Mouse (Mus musculus) cerebellum, adult 8-10 months (tissue): ENCODE data around the gene Ttc7.

Experiments
- DNase-seq: peaks from one replicate; pipeline ENCODE4 v3.0.0; 2022

Gene Ttc7

DNA sequence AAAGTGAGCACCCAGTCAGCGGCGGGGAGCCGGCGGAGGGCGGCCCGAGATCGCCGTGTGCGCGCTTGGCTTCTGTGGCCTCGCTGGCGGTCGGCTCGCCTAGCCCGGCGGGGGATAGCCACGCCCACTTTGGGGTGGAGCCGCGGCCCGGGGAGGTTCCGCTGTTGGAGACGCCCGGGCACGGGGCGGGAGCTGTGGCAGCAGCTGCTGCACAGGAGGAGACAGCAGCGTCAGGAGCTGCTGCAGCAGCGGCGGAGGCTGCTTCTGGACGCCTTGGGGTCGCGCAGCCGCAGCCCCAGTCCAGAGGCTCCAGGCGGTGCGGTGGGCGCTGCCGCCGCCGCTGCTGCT is at the start of gene Ttc7:
Ttc7 (plus strand) TSS at position 181 of the 348 bp plus-strand sequence.
- peak; percentile 85 for DNase-seq

DNA sequence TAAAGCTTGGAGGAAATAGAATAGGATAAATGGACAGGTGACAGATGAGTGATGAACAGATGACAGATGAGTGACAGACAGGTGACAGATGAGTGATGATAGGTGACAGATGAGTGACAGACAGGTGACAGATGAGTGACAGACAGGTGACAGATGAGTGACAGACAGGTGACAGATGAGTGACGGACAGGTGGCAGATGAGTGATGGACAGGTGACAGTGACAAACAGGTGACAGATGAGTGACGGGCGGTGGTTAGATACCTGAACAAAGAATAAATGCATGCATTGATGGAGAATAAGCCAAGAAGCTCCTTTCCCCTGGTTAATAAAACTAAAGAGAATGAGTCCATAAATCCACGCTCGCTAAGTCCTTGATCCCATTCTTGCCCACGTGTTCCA is 47.7 kb upstream of the Ttc7 start:
- no peak for DNase-seq

GRCm38 (mm10) chr17:87236725-87237650 is 45.7 kb upstream of the Ttc7 start:
- DNase-seq: no peak

DNA sequence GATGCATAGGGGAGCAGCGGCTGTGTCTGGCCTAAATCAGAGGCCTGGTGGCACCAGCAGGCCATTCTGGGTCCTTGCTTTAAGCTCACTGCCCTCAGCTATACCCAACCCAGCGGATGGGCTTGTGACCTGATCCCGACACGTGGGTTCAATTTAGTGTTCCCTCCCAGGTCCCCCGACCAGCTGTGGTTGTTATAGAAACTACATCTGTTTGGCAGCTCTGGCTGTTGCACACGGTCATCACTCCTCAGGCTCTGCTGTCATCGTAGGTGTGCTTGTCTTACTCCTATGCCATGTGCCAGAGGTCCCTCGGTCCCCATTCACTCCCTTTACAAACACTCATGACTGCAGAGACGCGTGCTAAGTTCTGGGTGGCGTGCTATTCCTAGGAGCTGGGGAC is 44.9 kb upstream of the Ttc7 start:
- DNase-seq: no peak

DNA sequence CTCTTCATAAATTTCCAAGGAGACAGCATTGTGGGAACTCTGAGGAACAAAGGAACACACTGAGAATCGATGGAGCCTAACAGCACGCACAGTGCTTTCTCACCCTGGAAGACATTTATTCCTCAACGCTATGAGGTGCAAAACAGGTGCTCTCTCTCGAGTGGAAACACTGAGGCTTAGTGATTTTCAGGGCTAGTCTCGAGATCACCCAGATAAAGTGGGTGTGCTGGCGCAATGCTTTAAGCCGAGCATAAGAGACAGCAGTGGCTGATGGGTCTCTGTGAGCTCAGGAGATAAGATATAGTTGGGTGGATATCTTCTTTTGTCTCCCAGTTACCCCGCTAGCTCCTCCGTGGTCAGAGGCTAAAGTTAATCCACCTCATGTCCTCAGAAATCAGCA is 36.6 kb upstream of the Ttc7 start:
- DNase-seq: no peak

DNA sequence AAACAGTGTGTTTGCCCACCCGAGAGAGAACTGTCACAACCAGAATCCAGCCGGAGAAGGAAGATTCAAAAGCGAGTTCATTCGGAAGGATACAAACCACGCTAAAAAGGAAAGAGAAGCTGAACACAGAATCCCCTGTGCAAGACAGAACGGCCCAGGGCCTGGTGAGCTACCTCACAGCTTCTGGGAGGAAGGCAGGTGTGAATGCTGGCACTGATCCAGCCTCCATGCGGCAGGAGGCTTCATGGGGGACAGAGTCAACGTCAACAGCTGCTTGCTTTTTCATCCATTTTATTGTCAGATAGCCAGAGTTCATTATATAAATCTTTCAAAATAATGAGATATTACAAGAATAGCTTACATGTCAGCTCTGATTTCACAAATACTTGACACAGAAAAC is 28.3 kb upstream of the Ttc7 start:
- DNase-seq: no peak

DNA sequence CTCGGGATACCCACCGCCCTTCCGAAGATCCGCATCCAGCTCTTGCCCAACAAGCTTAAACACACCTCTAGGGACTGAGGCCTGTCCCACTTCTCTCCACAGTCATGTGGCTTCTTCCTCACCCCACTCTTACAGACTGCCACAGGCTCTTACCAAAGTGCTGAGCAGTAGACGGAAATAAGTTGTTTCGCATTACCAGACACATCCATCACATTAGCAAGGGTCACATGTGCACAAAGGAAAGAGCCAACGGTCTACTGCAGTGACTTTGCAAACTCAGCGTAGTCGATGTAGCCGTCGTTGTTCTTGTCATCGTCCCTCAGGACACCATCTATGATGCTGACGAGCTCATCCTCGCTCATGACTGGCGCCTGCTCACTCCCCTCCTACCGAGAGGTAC is 27.0 kb upstream of the Ttc7 start:
- DNase-seq: no peak

DNA sequence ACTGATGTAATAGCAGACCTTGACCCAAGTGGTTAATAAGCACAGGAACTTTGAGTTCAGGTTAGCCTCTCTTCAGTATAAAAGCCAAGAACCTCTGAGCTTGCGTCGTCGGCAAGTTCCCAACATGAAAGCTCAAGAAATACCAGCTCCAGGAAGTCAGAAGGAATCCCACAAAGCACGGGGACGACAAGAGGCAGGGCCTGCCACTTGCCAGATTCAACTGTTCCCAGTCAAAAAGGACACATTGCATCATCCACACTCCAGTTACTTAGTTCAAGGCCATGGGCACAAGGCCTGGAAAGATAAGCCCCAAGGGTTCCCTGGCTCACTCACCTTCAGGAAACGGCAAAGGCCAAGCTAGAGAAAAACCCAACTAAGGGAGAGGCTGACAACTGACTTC is 19.3 kb upstream of the Ttc7 start:
- DNase-seq: no peak

DNA sequence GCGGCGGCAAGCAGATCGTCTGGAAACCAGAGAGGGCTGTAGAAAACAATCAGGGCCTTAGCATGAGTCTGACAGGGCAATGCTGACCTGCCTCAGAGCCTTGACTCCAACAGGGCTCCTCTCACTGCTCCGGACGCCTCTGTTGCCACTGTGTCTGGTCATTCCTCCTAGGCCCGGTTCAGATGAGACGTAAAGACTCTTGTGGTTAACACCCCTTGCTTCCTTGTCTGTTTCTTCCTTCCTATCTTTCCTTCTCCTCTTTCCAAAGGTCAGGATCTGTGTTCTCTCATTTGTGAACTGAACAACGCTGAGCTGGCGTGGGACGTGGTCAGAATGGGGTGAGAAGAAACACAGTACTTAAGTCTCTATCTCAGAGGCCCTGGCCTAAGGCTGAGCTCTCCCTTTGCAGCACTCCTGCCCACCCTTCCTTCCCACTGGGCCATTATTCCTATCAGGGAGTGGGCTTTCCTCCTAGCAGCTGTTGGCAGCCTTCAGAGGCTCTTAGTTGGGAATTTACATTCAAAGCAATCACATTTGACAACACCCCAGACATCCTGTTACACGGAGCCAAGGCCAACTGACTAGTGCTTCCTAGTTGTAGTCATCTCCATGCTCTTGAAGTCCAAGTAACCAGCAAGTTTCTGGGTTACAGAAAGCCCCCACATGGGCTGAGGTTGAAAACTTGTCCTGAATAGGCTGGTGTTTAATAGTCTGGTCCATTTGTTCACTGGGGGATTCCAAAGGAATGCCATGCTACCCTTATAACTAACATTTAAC is 18.4 kb upstream of the Ttc7 start:
- no peak for DNase-seq

- no peak for DNase-seq
These were observed 17.5 kb upstream of the Ttc7 start for GRCm38 (mm10) chr17:87264927-87265791.

DNA sequence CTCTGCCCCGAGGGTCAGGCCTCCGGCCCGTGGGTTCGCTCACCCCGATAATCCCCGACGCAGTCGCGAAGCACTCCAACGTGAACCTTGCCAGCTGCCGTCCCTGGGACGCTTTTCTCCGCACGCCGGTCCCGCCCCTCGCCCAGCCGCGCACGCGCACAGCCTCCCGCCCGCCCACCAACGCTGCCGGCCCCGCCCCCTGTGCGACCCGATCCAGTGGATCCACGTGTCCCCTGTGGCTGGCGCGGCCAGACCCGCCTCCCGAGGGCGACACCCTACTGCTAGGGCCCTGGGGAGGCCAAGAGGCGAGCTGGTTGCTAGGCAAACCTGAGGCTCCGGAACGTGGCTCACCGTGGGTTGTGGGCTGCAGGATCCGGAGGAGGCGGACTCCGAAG is 16.9 kb upstream of the Ttc7 start, which contains the start of gene Mcfd2:
Mcfd2 (minus strand) TSS at position 144 of the 395 bp plus-strand sequence.
- peak; percentile 83 for DNase-seq

- DNase-seq: no peak
These were observed 13.2 kb upstream of the Ttc7 start for GRCm38 (mm10) chr17:87269454-87269853.

DNA sequence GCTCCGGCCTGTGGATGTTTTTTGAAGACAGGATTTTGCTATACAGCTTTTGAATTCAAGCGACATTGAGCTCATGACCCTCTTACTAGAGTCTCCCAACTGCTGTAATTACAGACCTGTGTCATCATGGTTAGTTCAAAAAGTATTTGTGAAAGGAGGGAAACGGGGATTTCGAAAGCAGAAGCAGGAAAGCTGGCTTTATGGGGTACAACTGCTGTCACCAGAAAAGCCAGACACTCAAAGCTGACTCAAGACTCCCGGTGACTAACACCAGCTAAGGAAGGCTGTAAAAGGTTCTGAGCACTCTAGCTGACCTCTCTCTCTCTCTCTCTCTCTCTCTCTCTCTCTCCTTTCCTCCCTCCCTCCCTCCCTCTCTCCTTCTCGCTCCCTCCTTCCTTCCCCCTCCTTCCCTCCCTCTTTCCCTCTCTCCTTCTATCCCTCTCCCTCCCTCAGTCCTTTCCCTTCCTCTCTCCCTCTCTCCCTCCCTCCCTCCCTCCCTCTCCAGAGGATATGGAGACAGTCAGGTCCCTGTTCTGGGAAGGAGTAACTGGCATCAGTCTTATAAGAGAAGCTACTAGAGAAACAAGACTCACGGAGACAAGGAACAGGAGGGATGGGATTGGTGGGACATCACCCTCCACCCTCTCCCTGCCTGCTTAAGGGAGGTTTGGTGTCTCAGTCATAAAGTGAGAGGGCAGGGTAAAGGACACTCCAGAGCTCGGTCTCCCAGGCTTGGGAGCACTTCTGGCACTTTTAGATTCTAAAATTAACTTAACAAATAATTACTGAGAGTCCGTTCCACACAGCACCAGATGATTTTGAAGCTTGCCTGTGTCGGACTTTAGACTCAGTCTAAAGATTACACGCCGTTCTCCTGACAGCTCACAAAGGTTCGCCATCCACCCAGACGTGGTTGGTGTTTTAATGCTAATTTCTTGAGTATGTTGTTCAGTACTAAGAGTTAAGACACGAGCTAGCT is 7.0 kb upstream of the Ttc7 start:
- no peak for DNase-seq

DNA sequence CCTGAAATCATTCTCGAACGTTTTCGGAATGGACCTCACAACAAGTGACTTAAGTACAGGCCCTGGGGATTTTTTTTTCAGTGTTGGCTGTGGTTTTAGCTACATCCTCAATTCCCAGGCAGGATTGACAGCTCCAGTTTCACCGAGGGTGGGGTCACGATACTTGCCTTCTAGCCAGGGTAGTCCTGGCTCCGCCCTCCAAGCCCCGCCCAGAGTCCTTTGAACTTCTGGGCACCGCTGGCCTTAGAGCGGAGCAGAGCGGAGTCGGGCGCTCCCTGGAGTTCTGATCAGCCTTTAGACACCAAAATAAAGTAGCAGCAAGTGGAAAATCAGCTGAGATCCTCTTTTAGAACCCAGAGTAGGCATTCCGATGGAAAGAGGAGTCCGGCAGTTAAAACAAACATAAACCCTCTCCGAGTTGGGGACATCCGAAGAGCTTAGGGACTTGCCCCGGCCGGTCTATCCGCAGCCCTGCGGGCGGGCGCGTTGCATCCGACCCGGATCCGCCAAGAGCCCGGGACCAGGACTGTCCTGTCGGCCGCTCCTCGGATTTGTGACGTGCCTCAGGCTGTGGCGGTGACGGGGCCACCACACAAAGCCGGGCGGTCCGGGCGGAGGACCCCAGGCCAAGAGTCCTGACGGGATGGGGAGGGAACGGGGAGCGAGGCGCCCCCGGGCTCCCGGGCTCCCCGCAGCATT is 530 bp upstream of the Ttc7 start:
- peak; percentile 40 for DNase-seq

DNA sequence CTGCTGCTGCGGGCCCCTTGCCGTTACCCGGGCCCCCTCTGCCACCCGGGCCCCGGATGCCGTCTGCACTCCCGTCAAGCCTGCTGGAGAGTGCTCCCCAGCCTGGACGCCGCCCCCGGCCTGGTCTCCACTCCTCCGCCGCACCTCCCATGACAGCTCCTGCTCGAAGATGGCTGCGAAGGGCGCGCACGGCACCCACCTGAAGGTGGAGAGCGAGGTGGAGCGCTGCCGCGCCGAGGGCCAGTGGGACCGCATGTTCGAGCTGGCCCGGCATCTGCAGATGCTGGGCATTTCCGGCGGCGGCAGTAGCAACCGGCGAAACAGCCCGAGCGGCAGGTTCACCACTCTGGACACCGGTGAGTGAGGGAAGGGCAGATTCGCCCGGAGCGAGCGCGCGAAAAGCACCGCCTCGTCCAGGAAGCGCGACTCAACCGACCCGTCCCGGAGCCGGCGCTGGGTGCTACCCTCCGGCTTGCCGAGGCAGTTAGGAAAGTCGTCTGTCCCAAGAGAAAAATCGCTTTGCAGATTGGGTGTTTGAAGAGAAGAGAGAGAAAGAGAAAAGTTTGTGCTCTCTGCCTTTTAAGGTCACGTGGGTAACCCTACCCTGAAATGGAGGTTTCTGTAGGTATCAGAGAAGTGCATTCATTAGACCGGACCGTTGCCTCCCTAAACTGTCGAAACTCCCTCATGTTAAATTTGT is 519 bp downstream of the Ttc7 start:
- DNase-seq: peak; percentile 44

GRCm38 (mm10) chr17:87283755-87284481 is 1.2 kb downstream of the Ttc7 start:
- no peak for DNase-seq

DNA sequence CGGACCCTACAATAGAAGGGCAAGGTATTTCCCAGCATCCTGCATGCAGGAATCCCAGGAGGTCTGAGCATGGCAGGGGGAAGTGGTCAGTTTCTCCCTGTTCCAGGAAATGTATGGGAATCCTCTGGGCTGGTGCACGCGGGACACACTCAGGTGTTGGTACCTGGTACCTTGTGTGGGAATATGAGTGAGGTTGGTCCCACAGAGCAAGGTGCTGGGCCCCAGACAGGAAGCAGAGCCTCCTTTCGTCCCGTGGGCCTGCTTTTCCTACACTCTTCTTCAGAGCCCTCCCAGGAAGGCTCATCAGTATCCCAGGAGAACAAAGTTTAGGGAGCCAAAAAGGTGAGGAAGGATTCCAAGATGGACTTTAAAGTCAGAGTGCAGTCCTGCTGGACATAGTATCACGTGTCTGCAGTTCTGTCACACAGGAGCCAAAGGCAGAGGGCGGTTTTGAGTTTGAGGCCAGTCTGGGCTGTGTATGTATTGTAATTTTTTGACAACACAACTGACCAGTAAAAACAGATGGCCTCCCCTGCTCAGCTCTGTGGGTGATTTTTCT is 1.9 kb downstream of the Ttc7 start:
- no peak for DNase-seq

DNA sequence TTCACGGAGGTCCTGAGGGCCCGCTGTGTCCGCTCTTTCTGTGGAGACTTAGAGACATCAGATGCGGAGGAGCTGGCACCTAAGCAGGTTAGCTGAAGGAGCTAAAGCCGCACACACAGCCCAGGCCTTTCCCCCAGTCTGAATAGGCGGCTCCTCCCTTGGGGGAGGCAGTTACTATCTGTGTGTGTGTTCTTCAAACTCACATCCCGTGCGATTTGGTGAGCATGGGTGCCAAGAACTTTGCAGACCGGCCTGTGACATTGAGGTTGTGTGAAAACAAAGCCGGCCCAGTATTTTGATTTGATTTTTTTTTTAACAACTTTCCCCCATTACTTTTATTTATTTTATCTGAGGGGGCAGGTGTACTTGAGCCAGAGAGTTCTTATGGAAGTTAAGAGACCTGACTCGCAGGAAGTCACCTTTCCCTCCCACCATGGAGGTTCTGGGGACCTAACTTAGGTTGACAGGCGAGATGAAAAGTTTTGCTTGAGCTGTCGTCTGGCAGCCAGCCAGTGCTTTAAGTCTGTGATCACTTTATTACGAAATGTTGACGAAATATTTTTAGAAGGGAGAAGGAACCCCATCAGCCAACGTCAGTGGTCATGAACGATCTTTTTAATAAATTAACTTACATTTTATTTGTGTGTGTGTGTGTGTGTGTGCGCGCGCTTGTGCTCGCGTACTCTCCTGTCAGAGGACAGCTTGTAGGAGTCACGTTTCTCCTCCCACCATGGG is 3.2 kb downstream of the Ttc7 start:
- DNase-seq: no peak
